Mouse (Mus musculus): ENCODE measurements around the gene Mansc4. TPM values are rescaled to one million over a fixed set of nuclear protein-coding genes. Genes with fewer than 3 reads are reported as not detected.

The Mansc4 gene
- polyA plus RNA-seq, 1 experiment: not detected

DNA sequence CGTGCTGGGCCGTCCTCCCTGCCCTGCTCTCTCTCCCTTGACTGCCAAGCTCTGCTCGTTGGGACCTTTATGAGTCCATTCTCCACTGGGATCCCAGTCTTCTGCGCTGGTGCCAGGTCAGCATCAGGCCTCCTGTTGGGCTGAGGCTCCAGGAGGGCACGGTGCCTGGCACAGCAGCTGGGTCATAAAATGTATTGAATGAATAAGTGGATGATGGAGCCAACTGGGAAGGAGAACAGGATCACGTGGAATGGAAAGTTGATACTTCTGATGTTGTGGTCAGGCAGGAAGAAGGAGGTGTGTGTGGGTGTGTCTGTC, 21.9 kb downstream of the Mansc4 start:
- no peak overlapping the region for H3K27ac ChIP-seq (ENCODE audit: control insufficient read depth, insufficient read depth, low read depth, low read length, poor library complexity)
- TF ChIP-seq POLR2A (IDR thresholded peaks at IDR 0.05; ENCODE audit: borderline replicate concordance, control insufficient read depth, low read depth, low read length) (no peak), CTCF (IDR thresholded peaks at IDR 0.05; ENCODE audit: control insufficient read depth, insufficient read depth, low read length) (no peak)
- no peak overlapping the region for H3K4me3 ChIP-seq (replicated peaks; ENCODE audit: control insufficient read depth, low read depth, low read length)
- WGBS: 84% methylated on average over 6 of the region's 6 CpGs
- H3K4me1 ChIP-seq (ENCODE audit: control insufficient read depth, insufficient read depth, low read length): no peaks in the 10 kb centered on the region

DNA sequence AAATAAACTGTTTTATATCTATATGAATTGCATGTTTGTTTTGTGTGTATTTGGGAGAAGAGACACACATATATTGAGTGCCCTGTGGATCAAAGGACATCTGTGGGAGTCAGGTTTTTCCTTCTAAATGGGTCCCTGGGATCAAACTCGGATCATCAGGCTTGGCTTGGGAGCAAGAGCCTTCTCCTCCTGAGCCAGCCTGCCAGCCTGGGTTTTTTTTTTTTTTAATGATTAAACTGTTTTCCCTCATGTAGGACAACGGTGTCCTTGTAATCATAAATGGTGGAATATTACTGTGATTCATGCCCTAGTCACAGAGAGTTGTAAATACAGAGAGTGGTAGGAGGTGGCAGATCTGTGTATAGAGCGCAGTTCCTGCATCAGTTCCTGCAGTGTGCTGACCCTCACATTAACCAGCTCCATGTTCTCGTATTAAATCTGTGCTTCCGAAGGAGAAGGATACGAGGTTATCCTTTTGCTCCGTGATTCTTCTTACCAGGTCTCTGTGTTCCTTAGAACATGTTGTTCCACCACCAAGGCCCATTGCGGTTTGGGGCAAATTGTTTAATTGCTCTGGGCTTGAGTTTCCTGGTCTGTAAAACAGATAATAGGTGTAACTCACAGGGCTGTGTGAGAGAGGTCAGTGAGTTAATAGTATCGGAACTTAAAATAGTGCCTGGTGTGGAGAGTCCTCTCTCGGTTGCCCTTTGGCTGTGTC, 22.4 kb downstream of the Mansc4 start:
- no peak for TF ChIP-seq CTCF (IDR thresholded peaks at IDR 0.05; ENCODE audit: control insufficient read depth, insufficient read depth, low read length)
- Histone ChIP-seq H3K4me1 (ENCODE audit: control insufficient read depth, insufficient read depth, low read length) (no peaks in the 10 kb centered on the region), H3K4me3 (replicated peaks; ENCODE audit: control insufficient read depth, low read depth, low read length) (no peak overlapping the region), H3K27ac (ENCODE audit: control insufficient read depth, insufficient read depth, low read depth, low read length, poor library complexity) (no peak overlapping the region)
- 90% methylated on average over 10 of the region's 10 CpGs for WGBS

DNA sequence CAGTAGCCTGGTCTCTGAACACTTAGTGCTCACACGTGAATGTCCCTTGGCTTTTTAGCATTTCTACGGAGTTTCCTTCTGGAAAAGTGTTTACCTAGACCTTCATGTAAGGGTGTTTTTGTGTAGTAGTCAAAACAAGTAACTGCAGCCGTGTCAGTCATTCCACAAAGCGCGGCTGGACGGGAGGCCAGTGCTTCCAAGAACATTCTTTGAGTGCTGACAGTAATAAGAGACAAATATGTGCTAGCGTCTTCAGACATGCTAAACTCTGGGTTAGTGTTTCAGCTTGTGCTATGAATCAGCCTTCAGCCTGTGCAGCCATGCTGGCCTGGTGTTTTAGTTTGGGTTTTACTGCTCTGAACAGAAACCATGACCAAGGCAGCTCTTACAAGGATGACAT, 24.1 kb downstream of the Mansc4 start:
- no peak overlapping the region for H3K27ac ChIP-seq (ENCODE audit: control insufficient read depth, insufficient read depth, low read depth, low read length, poor library complexity)
- 93% methylated on average over 7 of the region's 7 CpGs for WGBS
- TF ChIP-seq POLR2A (IDR thresholded peaks at IDR 0.05; ENCODE audit: borderline replicate concordance, control insufficient read depth, low read depth, low read length) (no peak), CTCF (IDR thresholded peaks at IDR 0.05; ENCODE audit: control insufficient read depth, insufficient read depth, low read length) (no peak)
- no peaks in the 10 kb centered on the region for H3K4me1 ChIP-seq (ENCODE audit: control insufficient read depth, insufficient read depth, low read length)
- H3K4me3 ChIP-seq (replicated peaks; ENCODE audit: control insufficient read depth, low read depth, low read length): no peak overlapping the region

DNA sequence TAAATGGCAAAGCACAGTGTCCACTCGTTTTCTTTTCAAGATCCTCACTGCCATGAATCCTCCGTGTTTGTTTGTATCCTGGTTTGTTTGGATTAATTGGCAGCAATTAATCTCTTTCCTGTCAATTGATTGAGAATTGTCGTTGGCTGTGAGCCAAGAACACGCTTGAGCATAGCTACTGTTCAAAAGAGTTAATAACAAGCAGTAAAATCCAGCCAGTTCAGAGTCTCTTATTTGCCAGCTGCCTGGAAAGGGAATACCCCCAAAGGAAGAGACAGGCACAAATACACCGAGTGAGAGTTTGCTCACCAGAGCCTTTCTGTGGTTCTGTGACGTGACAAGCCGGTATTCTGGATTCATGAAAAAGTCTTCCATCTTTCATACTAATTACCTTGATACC, 24.8 kb downstream of the Mansc4 start:
- no peak overlapping the region for H3K27ac ChIP-seq (ENCODE audit: control insufficient read depth, insufficient read depth, low read depth, low read length, poor library complexity)
- WGBS: 86% methylated on average over 7 of the region's 7 CpGs
- H3K4me1 ChIP-seq (ENCODE audit: control insufficient read depth, insufficient read depth, low read length): no peaks in the 10 kb centered on the region
- no peak for TF ChIP-seq POLR2A (IDR thresholded peaks at IDR 0.05; ENCODE audit: borderline replicate concordance, control insufficient read depth, low read depth, low read length)
- no peak for TF ChIP-seq CTCF (IDR thresholded peaks at IDR 0.05; ENCODE audit: control insufficient read depth, insufficient read depth, low read length)
- H3K4me3 ChIP-seq (replicated peaks; ENCODE audit: control insufficient read depth, low read depth, low read length): no peak overlapping the region

DNA sequence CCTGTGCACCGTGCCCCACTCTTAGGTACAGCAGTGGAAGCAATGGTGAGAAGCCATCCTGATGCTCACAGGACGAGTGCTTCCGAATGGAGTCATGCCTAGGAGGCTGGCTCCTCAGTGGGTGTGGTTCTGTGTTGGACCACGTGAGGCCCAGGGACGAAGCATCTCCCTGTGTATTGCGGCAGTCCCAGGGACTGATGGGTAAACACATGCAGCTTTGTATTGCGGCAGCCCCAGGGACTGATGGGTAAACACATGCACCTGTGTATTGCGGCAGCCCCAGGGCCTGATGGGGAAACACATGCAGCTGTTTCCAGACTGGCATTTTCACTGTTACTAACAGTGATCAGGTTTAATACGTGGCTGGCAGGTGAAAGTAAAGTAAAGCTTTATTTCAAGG, 25.2 kb downstream of the Mansc4 start:
- no peaks in the 10 kb centered on the region for H3K4me1 ChIP-seq (ENCODE audit: control insufficient read depth, insufficient read depth, low read length)
- H3K27ac ChIP-seq (ENCODE audit: control insufficient read depth, insufficient read depth, low read depth, low read length, poor library complexity): no peak overlapping the region
- H3K4me3 ChIP-seq (replicated peaks; ENCODE audit: control insufficient read depth, low read depth, low read length): no peak overlapping the region
- WGBS: 89% methylated on average over 9 of the region's 9 CpGs
- TF ChIP-seq POLR2A (IDR thresholded peaks at IDR 0.05; ENCODE audit: borderline replicate concordance, control insufficient read depth, low read depth, low read length) (no peak), CTCF (IDR thresholded peaks at IDR 0.05; ENCODE audit: control insufficient read depth, insufficient read depth, low read length) (no peak)

DNA sequence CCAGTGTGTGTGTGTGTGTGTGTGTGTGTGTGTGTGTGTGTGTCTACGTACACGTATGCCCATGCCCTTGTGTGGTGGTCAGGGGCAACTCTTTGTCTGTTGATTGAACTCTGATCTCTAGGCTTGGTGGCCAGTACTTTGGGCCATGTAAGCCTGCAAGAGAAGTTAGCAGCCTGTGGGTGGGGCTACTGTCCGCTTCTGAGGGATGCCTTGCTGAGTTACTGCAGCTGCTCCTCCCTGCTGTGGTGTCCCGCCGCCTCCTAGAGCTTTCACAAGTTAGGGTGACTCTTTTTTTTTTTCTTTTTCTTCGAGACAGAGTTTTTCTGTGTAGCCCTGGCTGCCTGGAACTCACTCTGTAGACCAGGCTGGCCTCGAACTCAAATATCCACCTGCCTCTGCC, 27.5 kb downstream of the Mansc4 start:
- 84% methylated on average over 7 of the region's 7 CpGs for WGBS
- H3K27ac ChIP-seq (ENCODE audit: control insufficient read depth, insufficient read depth, low read depth, low read length, poor library complexity): no peak overlapping the region
- TF ChIP-seq CTCF (IDR thresholded peaks at IDR 0.05; ENCODE audit: control insufficient read depth, insufficient read depth, low read length) (no peak), POLR2A (IDR thresholded peaks at IDR 0.05; ENCODE audit: borderline replicate concordance, control insufficient read depth, low read depth, low read length) (no peak)
- no peak overlapping the region for H3K4me3 ChIP-seq (replicated peaks; ENCODE audit: control insufficient read depth, low read depth, low read length)
- H3K4me1 ChIP-seq (ENCODE audit: control insufficient read depth, insufficient read depth, low read length): no peaks in the 10 kb centered on the region; the same call in 1 of the 2 replicates

DNA sequence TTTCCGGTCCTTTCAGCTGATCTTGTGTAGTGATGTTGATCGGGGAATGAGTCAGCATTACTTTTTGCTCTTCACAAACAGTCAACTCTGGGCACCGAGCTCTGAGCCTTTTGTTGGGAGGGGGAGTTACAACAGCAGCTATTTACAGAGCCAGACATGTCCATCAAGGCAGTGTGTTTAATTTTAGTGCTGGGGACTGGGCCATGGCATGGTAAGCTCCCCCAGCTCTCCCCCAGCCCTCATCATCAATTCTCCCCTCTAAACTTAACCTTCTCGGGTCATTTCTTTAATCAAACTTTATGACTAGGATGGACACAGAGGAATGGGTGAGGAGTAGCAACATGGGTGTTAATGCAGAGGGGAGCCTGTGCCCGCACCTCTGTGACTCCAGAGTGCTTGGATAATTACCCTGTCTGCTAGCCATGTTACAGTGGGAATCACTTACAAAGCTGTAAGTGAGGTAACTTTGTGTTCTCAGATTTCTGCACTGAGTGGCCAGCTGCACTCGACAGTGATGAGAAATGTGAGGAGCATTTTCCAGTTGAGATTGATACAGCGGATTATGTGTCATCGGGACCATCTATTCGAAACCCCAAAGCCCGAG, 31.4 kb downstream of the Mansc4 start:
- WGBS: 80% methylated on average over 10 of the region's 10 CpGs
- Histone ChIP-seq H3K27ac (ENCODE audit: control insufficient read depth, insufficient read depth, low read depth, low read length, poor library complexity) (peak overlapping the region; percentile 18; the same call in 1 of the 2 replicates), H3K4me3 (replicated peaks; ENCODE audit: control insufficient read depth, low read depth, low read length) (no peak overlapping the region), H3K4me1 (ENCODE audit: control insufficient read depth, insufficient read depth, low read length) (peaks cover 3% of the 10 kb centered on the region)
- TF ChIP-seq CTCF (IDR thresholded peaks at IDR 0.05; ENCODE audit: control insufficient read depth, insufficient read depth, low read length): no peak
- TF ChIP-seq POLR2A (IDR thresholded peaks at IDR 0.05; ENCODE audit: borderline replicate concordance, control insufficient read depth, low read depth, low read length): no peak

DNA sequence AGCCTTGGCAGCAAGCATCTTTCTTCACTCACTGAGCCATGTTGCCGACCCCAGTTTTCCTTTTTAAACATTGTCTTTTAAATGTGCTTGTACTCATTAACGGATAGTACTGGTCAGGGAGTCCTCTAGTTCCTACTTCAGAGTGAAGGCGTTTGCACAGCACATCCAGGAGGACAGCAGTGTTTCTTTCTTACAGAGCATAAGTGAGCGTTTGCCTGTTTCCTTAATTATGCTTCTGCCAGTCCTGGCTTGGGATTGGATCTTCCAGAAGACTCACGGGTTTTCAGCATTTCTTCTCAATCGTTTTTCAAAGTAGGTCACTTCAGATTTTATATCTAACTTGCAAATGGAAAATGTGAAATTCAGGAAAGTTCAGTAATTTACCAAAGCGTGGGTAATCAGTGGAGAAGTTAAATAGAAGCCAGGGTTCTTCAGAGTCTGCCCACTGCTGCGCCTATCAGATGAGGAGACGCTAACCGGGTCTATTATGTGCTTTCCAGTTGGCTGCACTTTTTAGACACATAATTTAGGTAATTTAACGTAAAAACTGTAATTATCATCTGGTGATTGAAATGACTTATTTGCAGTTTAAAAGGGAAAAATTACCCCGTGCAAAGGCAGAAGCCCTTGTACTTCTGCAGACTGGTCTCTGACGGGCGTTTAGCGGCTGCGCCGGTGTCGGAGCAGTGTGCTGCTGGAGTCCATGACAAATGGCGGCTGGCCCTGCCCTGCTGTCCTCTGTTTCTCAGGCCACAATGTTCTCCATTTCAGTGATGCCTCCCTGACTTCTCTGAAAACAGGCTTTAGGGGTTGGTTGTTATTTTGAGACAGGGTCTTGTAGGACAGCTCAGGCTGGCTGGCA, 32.8 kb downstream of the Mansc4 start:
- WGBS: 91% methylated on average over 19 of the region's 19 CpGs
- no peak overlapping the region for H3K27ac ChIP-seq (ENCODE audit: control insufficient read depth, insufficient read depth, low read depth, low read length, poor library complexity)
- TF ChIP-seq POLR2A (IDR thresholded peaks at IDR 0.05; ENCODE audit: borderline replicate concordance, control insufficient read depth, low read depth, low read length) (no peak), CTCF (IDR thresholded peaks at IDR 0.05; ENCODE audit: control insufficient read depth, insufficient read depth, low read length) (no peak)
- no peak overlapping the region for H3K4me3 ChIP-seq (replicated peaks; ENCODE audit: control insufficient read depth, low read depth, low read length)
- H3K4me1 ChIP-seq (ENCODE audit: control insufficient read depth, insufficient read depth, low read length): peaks cover 3% of the 10 kb centered on the region
